Mouse (Mus musculus): ENCODE data around the gene Crlf3. TPM values are rescaled to one million over a fixed set of nuclear protein-coding genes. Genes with fewer than 3 reads are reported as not detected.
A peak's percentile ranks its signal among the peaks of the same experiment; 100 is the strongest.
"Not testable (repeated sequence)": the region's sequence is repeated elsewhere in the genome, so short reads cannot be mapped to it uniquely, and the experiment has no call there.

Crlf3 gene
- polyA plus RNA-seq, 1 experiment from 2014 or later = 99.7 TPM

- H3K4me3 ChIP-seq (ENCODE audit: low read depth, low read length) = no peak overlapping the region
- H3K4me2 ChIP-seq = no peak overlapping the region
- peaks cover 40% of the 10 kb centered on the region for H3K36me3 ChIP-seq (ENCODE audit: control insufficient read depth, insufficient read depth, low read length)
- H3K9ac ChIP-seq (ENCODE audit: low read depth, low read length) = no peak overlapping the region
- H3K4me1 ChIP-seq (replicated peaks; ENCODE audit: control insufficient read depth, insufficient read depth, low read length) = no peaks in the 10 kb centered on the region
- H3K27me3 ChIP-seq (replicated peaks; ENCODE audit: control insufficient read depth, insufficient read depth, low read length) = no peaks in the 10 kb centered on the region
- no peak for ATAC-seq (replicated peaks; ENCODE audit: low FRiP score)
- no peak overlapping the region for H3K27ac ChIP-seq (ENCODE audit: low read depth, low read length)
- DNase-seq (ENCODE audit: low spot score) = no peak
- WGBS = 79% methylated on average over 7 of the region's 7 CpGs
- no peaks in the 10 kb centered on the region for H3K9me3 ChIP-seq (ENCODE audit: control insufficient read depth, low read length)
These were observed 28.3 kb downstream of the Crlf3 start for GRCm38 (mm10) chr11:80052456-80052855.

GRCm38 (mm10) chr11:80050088-80050487 is 30.7 kb downstream of the Crlf3 start:
- Histone ChIP-seq H3K4me1 (replicated peaks; ENCODE audit: control insufficient read depth, insufficient read depth, low read length) (no peaks in the 10 kb centered on the region), H3K4me3 (ENCODE audit: low read depth, low read length) (no peak overlapping the region), H3K9me3 (ENCODE audit: control insufficient read depth, low read length) (no peaks in the 10 kb centered on the region), H3K27ac (ENCODE audit: low read depth, low read length) (no peak overlapping the region), H3K36me3 (ENCODE audit: control insufficient read depth, insufficient read depth, low read length) (peaks cover 32% of the 10 kb centered on the region), H3K4me2 (no peak overlapping the region), H3K27me3 (replicated peaks; ENCODE audit: control insufficient read depth, insufficient read depth, low read length) (no peaks in the 10 kb centered on the region), H3K9ac (ENCODE audit: low read depth, low read length) (no peak overlapping the region)
- ATAC-seq (replicated peaks; ENCODE audit: low FRiP score) = no peak
- DNase-seq (ENCODE audit: low spot score) = no peak
- WGBS = 58% methylated on average over 2 of the region's 2 CpGs

- Histone ChIP-seq H3K4me1 (replicated peaks; ENCODE audit: control insufficient read depth, insufficient read depth, low read length) (no peaks in the 10 kb centered on the region), H3K9ac (ENCODE audit: low read depth, low read length) (no peak overlapping the region), H3K27me3 (replicated peaks; ENCODE audit: control insufficient read depth, insufficient read depth, low read length) (no peaks in the 10 kb centered on the region)
These were observed 33.9 kb downstream of the Crlf3 start for GRCm38 (mm10) chr11:80046856-80047255.

GRCm38 (mm10) chr11:80043419-80043817 is 37.4 kb downstream of the Crlf3 start:
- Histone ChIP-seq H3K27me3 (replicated peaks; ENCODE audit: control insufficient read depth, insufficient read depth, low read length) (no peaks in the 10 kb centered on the region), H3K4me1 (replicated peaks; ENCODE audit: control insufficient read depth, insufficient read depth, low read length) (no peaks in the 10 kb centered on the region), H3K4me2 (no peak overlapping the region), H3K9ac (ENCODE audit: low read depth, low read length) (no peak overlapping the region), H3K9me3 (ENCODE audit: control insufficient read depth, low read length) (no peaks in the 10 kb centered on the region), H3K27ac (ENCODE audit: low read depth, low read length) (peak overlapping the region; percentile 14; the same call in 1 of the 2 replicates), H3K36me3 (ENCODE audit: control insufficient read depth, insufficient read depth, low read length) (peaks cover 7% of the 10 kb centered on the region), H3K4me3 (ENCODE audit: low read depth, low read length) (no peak overlapping the region)
- WGBS = 82% methylated on average over 8 of the region's 8 CpGs
- DNase-seq (ENCODE audit: low spot score) = no peak
- no peak for ATAC-seq (replicated peaks; ENCODE audit: low FRiP score)

More at GRCm38 (mm10) chr11:80046856-80047255, 33.9 kb downstream of the Crlf3 start:
- no peak for DNase-seq (ENCODE audit: low spot score)
- no peak for ATAC-seq (replicated peaks; ENCODE audit: low FRiP score)
- Histone ChIP-seq H3K4me2 (no peak overlapping the region), H3K27ac (ENCODE audit: low read depth, low read length) (no peak overlapping the region), H3K9me3 (ENCODE audit: control insufficient read depth, low read length) (no peaks in the 10 kb centered on the region), H3K4me3 (ENCODE audit: low read depth, low read length) (no peak overlapping the region), H3K36me3 (ENCODE audit: control insufficient read depth, insufficient read depth, low read length) (peaks cover 16% of the 10 kb centered on the region)
- WGBS = 92% methylated on average over 7 of the region's 7 CpGs

GRCm38 (mm10) chr11:80042615-80043418 is 38.0 kb downstream of the Crlf3 start:
- ATAC-seq (replicated peaks; ENCODE audit: low FRiP score) (no peak; the same call in 1 of the 2 replicates), DNase-seq (ENCODE audit: low spot score) (no peak)
- no peaks in the 10 kb centered on the region for H3K4me1 ChIP-seq (replicated peaks; ENCODE audit: control insufficient read depth, insufficient read depth, low read length)
- peaks cover 3% of the 10 kb centered on the region; the same call in 1 of the 2 replicates for H3K36me3 ChIP-seq (ENCODE audit: control insufficient read depth, insufficient read depth, low read length)
- 61% methylated on average over 10 of the region's 10 CpGs for WGBS
- H3K4me2 ChIP-seq = no peak overlapping the region
- no peak overlapping the region for H3K4me3 ChIP-seq (ENCODE audit: low read depth, low read length)
- peak overlapping the region; percentile 14; the same call in 1 of the 2 replicates for H3K27ac ChIP-seq (ENCODE audit: low read depth, low read length)
- H3K9ac ChIP-seq (ENCODE audit: low read depth, low read length) = no peak overlapping the region
- H3K9me3 ChIP-seq (ENCODE audit: control insufficient read depth, low read length) = no peaks in the 10 kb centered on the region
- H3K27me3 ChIP-seq (replicated peaks; ENCODE audit: control insufficient read depth, insufficient read depth, low read length) = no peaks in the 10 kb centered on the region

- WGBS = 73% methylated on average over 8 of the region's 8 CpGs
These were observed 43.3 kb downstream of the Crlf3 start for GRCm38 (mm10) chr11:80037495-80037894.

GRCm38 (mm10) chr11:80021306-80021705 is 59.5 kb downstream of the Crlf3 start:
- Histone ChIP-seq H3K9ac (ENCODE audit: low read depth, low read length) (no peak overlapping the region), H3K4me1 (replicated peaks; ENCODE audit: control insufficient read depth, insufficient read depth, low read length) (no peaks in the 10 kb centered on the region), H3K4me3 (ENCODE audit: low read depth, low read length) (no peak overlapping the region), H3K36me3 (ENCODE audit: control insufficient read depth, insufficient read depth, low read length) (peaks cover 46% of the 10 kb centered on the region), H3K4me2 (no peak overlapping the region), H3K27me3 (replicated peaks; ENCODE audit: control insufficient read depth, insufficient read depth, low read length) (no peaks in the 10 kb centered on the region), H3K9me3 (ENCODE audit: control insufficient read depth, low read length) (no peaks in the 10 kb centered on the region), H3K27ac (ENCODE audit: low read depth, low read length) (no peak overlapping the region)
- DNase-seq (ENCODE audit: low spot score) = no peak
- WGBS = 85% methylated on average over 4 of the region's 4 CpGs
- no peak for ATAC-seq (replicated peaks; ENCODE audit: low FRiP score)

More at GRCm38 (mm10) chr11:80037495-80037894, 43.3 kb downstream of the Crlf3 start:
- Histone ChIP-seq H3K4me3 (ENCODE audit: low read depth, low read length) (no peak overlapping the region), H3K36me3 (ENCODE audit: control insufficient read depth, insufficient read depth, low read length) (peaks cover 10% of the 10 kb centered on the region; the same call in 1 of the 2 replicates), H3K27me3 (replicated peaks; ENCODE audit: control insufficient read depth, insufficient read depth, low read length) (no peaks in the 10 kb centered on the region), H3K27ac (ENCODE audit: low read depth, low read length) (no peak overlapping the region), H3K9ac (ENCODE audit: low read depth, low read length) (no peak overlapping the region), H3K9me3 (ENCODE audit: control insufficient read depth, low read length) (no peaks in the 10 kb centered on the region), H3K4me1 (replicated peaks; ENCODE audit: control insufficient read depth, insufficient read depth, low read length) (no peaks in the 10 kb centered on the region), H3K4me2 (no peak overlapping the region)
- no peak for DNase-seq (ENCODE audit: low spot score)
- no peak for ATAC-seq (replicated peaks; ENCODE audit: low FRiP score)

GRCm38 (mm10) chr11:80019792-80020191 is 61.0 kb downstream of the Crlf3 start:
- no peak overlapping the region for H3K9ac ChIP-seq (ENCODE audit: low read depth, low read length)
- no peak overlapping the region for H3K27ac ChIP-seq (ENCODE audit: low read depth, low read length)
- no peak overlapping the region for H3K4me3 ChIP-seq (ENCODE audit: low read depth, low read length)
- DNase-seq (ENCODE audit: low spot score) (no peak), ATAC-seq (replicated peaks; ENCODE audit: low FRiP score) (no peak)
- no peaks in the 10 kb centered on the region for H3K4me1 ChIP-seq (replicated peaks; ENCODE audit: control insufficient read depth, insufficient read depth, low read length)
- H3K9me3 ChIP-seq (ENCODE audit: control insufficient read depth, low read length) = no peaks in the 10 kb centered on the region
- H3K4me2 ChIP-seq = no peak overlapping the region
- no peaks in the 10 kb centered on the region for H3K27me3 ChIP-seq (replicated peaks; ENCODE audit: control insufficient read depth, insufficient read depth, low read length)
- WGBS = 95% methylated on average over 1 of the region's 1 CpGs
- H3K36me3 ChIP-seq (ENCODE audit: control insufficient read depth, insufficient read depth, low read length) = peaks cover 42% of the 10 kb centered on the region

GRCm38 (mm10) chr11:80016533-80016932 is 64.3 kb downstream of the Crlf3 start:
- not testable (repeated sequence) for H3K9ac ChIP-seq (ENCODE audit: low read depth, low read length); H3K4me2 ChIP-seq; H3K27me3 ChIP-seq (replicated peaks; ENCODE audit: control insufficient read depth, insufficient read depth, low read length); H3K4me1 ChIP-seq (replicated peaks; ENCODE audit: control insufficient read depth, insufficient read depth, low read length); DNase-seq (ENCODE audit: low spot score); ATAC-seq (replicated peaks; ENCODE audit: low FRiP score); H3K9me3 ChIP-seq (ENCODE audit: control insufficient read depth, low read length); H3K4me3 ChIP-seq (ENCODE audit: low read depth, low read length); H3K27ac ChIP-seq (ENCODE audit: low read depth, low read length)
- 94% methylated on average over 3 of the region's 5 CpGs for WGBS
- H3K36me3 ChIP-seq (ENCODE audit: control insufficient read depth, insufficient read depth, low read length) = peaks cover 31% of the 10 kb centered on the region
